Mouse (Mus musculus) megakaryocyte, embryonic 14.5 days (primary cell): ENCODE measurements around the gene Arhgap44. TPM values are rescaled to one million over a fixed set of nuclear protein-coding genes. Genes with fewer than 3 reads are reported as not detected.

ENCODE experiments used
- H3K27me3 ChIP-seq: replicated peaks from 2 replicates; pipeline ENCODE3; 2012; ENCODE audit warnings: inconsistent platforms
- H3K36me3 ChIP-seq: replicated peaks from 2 replicates; pipeline ENCODE3; 2012; ENCODE audit warnings: low read length, inconsistent platforms, mixed read lengths
- H3K4me1 ChIP-seq: 2 replicates; pipeline ENCODE4 v1.6.1; 2012; ENCODE audit warnings: inconsistent platforms
- H3K4me3 ChIP-seq: replicated peaks from 2 replicates; pipeline ENCODE3; 2012; ENCODE audit warnings: moderate library complexity, mild to moderate bottlenecking, inconsistent platforms
- H3K9me3 ChIP-seq: 2 replicates; pipeline ENCODE4 v1.6.1; 2012; ENCODE audit warnings: inconsistent platforms
- FLI1 ChIP-seq: IDR thresholded peaks from 2 replicates; pipeline ENCODE4 v1.6.1; 2012; ENCODE audit warnings: low read length, inconsistent platforms, mixed read lengths
- GATA1 ChIP-seq: IDR thresholded peaks from 3 replicates; pipeline ENCODE4 v1.6.1; 2012; ENCODE audit warnings: mixed read lengths, low read length, inconsistent platforms, borderline replicate concordance
- polyA plus RNA-seq: library from polyadenylated mRNA; stranded (reverse); fragments of >175 nt; gene quantifications from 2 replicates; pipeline ENCODE4 v1.2.3, GENCODE M21; 2012; ENCODE audit warnings: low replicate concordance; ENCODE audit not compliant: insufficient read depth

The Arhgap44 gene
- polyA plus RNA-seq, 1 experiment, result 0.03 TPM

- TF ChIP-seq FLI1 (no peak), GATA1 (no peak)
- no peak overlapping the region for H3K4me3 ChIP-seq
Measured at GRCm38 (mm10) chr11:65139030-65139429, 23.7 kb downstream of the Arhgap44 start.

GRCm38 (mm10) chr11:65137145-65137652 lies 25.6 kb downstream of the Arhgap44 start:
- H3K27me3 ChIP-seq, result no peaks in the 10 kb centered on the region
- H3K4me3 ChIP-seq, result no peak overlapping the region
- H3K9me3 ChIP-seq, result no peaks in the 10 kb centered on the region
- no peak for TF ChIP-seq FLI1
- TF ChIP-seq GATA1, result no peak
- H3K36me3 ChIP-seq, result no peaks in the 10 kb centered on the region
- H3K4me1 ChIP-seq, result peaks cover 3% of the 10 kb centered on the region; the same call in 1 of the 2 replicates

More at GRCm38 (mm10) chr11:65139030-65139429, 23.7 kb downstream of the Arhgap44 start:
- H3K4me1 ChIP-seq, result peaks cover 3% of the 10 kb centered on the region; the same call in 1 of the 2 replicates
- no peaks in the 10 kb centered on the region for H3K27me3 ChIP-seq
- peaks cover 5% of the 10 kb centered on the region for H3K9me3 ChIP-seq
- H3K36me3 ChIP-seq, result no peaks in the 10 kb centered on the region

GRCm38 (mm10) chr11:65135251-65135739 lies 27.5 kb downstream of the Arhgap44 start:
- no peaks in the 10 kb centered on the region for H3K4me1 ChIP-seq
- H3K36me3 ChIP-seq, result no peaks in the 10 kb centered on the region
- H3K9me3 ChIP-seq, result peaks cover 9% of the 10 kb centered on the region; the same call in 1 of the 2 replicates
- no peak for TF ChIP-seq FLI1
- no peak for TF ChIP-seq GATA1
- H3K4me3 ChIP-seq, result no peak overlapping the region
- H3K27me3 ChIP-seq, result no peaks in the 10 kb centered on the region

- peaks cover 12% of the 10 kb centered on the region for H3K9me3 ChIP-seq
- TF ChIP-seq FLI1 (no peak), GATA1 (no peak)
- H3K36me3 ChIP-seq, result no peaks in the 10 kb centered on the region
- no peak overlapping the region for H3K4me3 ChIP-seq
- no peaks in the 10 kb centered on the region for H3K4me1 ChIP-seq
- H3K27me3 ChIP-seq, result no peaks in the 10 kb centered on the region
Measured at GRCm38 (mm10) chr11:65133661-65134060, 29.1 kb downstream of the Arhgap44 start.

- H3K4me1 ChIP-seq, result no peaks in the 10 kb centered on the region
- H3K36me3 ChIP-seq, result no peaks in the 10 kb centered on the region
- TF ChIP-seq GATA1, result no peak
- no peak for TF ChIP-seq FLI1
- peaks cover 14% of the 10 kb centered on the region for H3K9me3 ChIP-seq
- no peaks in the 10 kb centered on the region for H3K27me3 ChIP-seq
- H3K4me3 ChIP-seq, result no peak overlapping the region
Measured at GRCm38 (mm10) chr11:65129110-65129509, 33.7 kb downstream of the Arhgap44 start.

GRCm38 (mm10) chr11:65128666-65129065 lies 34.1 kb downstream of the Arhgap44 start:
- no peaks in the 10 kb centered on the region for H3K27me3 ChIP-seq
- TF ChIP-seq GATA1 (no peak), FLI1 (no peak)
- no peaks in the 10 kb centered on the region for H3K36me3 ChIP-seq
- peaks cover 14% of the 10 kb centered on the region for H3K9me3 ChIP-seq
- H3K4me1 ChIP-seq, result no peaks in the 10 kb centered on the region
- no peak overlapping the region for H3K4me3 ChIP-seq

- Histone ChIP-seq H3K4me3 (no peak overlapping the region), H3K36me3 (no peaks in the 10 kb centered on the region), H3K4me1 (no peaks in the 10 kb centered on the region), H3K27me3 (no peaks in the 10 kb centered on the region), H3K9me3 (peaks cover 12% of the 10 kb centered on the region)
- TF ChIP-seq GATA1, result no peak
- TF ChIP-seq FLI1, result no peak
Measured at GRCm38 (mm10) chr11:65126566-65126965, 36.2 kb downstream of the Arhgap44 start.

GRCm38 (mm10) chr11:65124913-65125418 lies 37.8 kb downstream of the Arhgap44 start:
- Histone ChIP-seq H3K4me3 (no peak overlapping the region), H3K36me3 (no peaks in the 10 kb centered on the region), H3K9me3 (peaks cover 6% of the 10 kb centered on the region), H3K4me1 (no peaks in the 10 kb centered on the region), H3K27me3 (no peaks in the 10 kb centered on the region)
- no peak for TF ChIP-seq GATA1

GRCm38 (mm10) chr11:65120276-65120675 lies 42.5 kb downstream of the Arhgap44 start:
- TF ChIP-seq GATA1, result no peak
- H3K36me3 ChIP-seq, result no peaks in the 10 kb centered on the region
- H3K9me3 ChIP-seq, result peaks cover 18% of the 10 kb centered on the region
- H3K27me3 ChIP-seq, result no peaks in the 10 kb centered on the region
- no peak overlapping the region for H3K4me3 ChIP-seq
- no peaks in the 10 kb centered on the region for H3K4me1 ChIP-seq

GRCm38 (mm10) chr11:65115811-65116210 lies 47.0 kb downstream of the Arhgap44 start:
- H3K9me3 ChIP-seq, result peaks cover 25% of the 10 kb centered on the region
- H3K36me3 ChIP-seq, result no peaks in the 10 kb centered on the region
- H3K4me1 ChIP-seq, result no peaks in the 10 kb centered on the region
- no peaks in the 10 kb centered on the region for H3K27me3 ChIP-seq
- no peak for TF ChIP-seq GATA1
- TF ChIP-seq FLI1, result no peak
- no peak overlapping the region for H3K4me3 ChIP-seq
